Mouse (Mus musculus) lung, postnatal 0 days (tissue): Measurements from ENCODE around the gene Xcr1.

Source experiments
- CTCF ChIP-seq: IDR thresholded peaks from 2 replicates; pipeline ENCODE4 v1.5.1; 2016; ENCODE audit warnings: antibody characterized with exemption, mild to moderate bottlenecking
- EP300 ChIP-seq: IDR thresholded peaks from 2 replicates; pipeline ENCODE4 v1.6.1; 2016; ENCODE audit warnings: antibody characterized with exemption, mild to moderate bottlenecking, control low read depth

GRCm38 (mm10) chr9:123872049-123872448 lies 10.2 kb upstream of the Xcr1 start:
- TF ChIP-seq EP300 (no peak), CTCF (no peak)
